Mouse (Mus musculus): ENCODE measurements around the gene 2010111I01Rik.

- TF ChIP-seq POLR2A (IDR thresholded peaks at IDR 0.05; ENCODE audit: control insufficient read depth, low read depth, low read length) = no peak
- no peak for TF ChIP-seq CTCF (IDR thresholded peaks at IDR 0.05; ENCODE audit: control insufficient read depth, insufficient read depth, insufficient replicate concordance, low read depth, low read length)
Observed at GRCm38 (mm10) chr13:63256146-63256545, 291.5 kb downstream of the 2010111I01Rik start.
